Mouse (Mus musculus): ENCODE results near the gene Oosp3. TPM values are rescaled to one million over a fixed set of nuclear protein-coding genes. Genes with fewer than 3 reads are reported as not detected.

Gene Oosp3
- 0.66 TPM for polyA plus RNA-seq (2017; shearing (Covaris generic))

DNA sequence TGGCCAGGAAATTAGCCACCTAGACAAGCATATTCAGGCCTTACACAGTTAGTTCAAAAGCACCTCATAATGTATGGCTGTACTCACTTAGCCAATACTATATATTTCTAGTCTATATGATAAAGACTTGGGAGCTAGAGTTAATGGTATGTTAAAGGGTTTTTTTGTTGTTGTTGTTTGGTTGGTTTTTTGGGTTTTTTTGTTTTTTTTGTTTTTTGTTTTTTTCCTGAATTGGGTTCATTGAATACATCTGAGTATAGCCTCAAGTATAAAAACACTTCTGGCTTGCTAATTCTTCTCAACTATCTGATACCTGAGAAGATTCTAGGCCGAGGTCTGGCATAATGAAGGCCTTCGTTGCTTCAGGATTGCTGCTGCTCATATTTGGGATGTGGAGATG lies at the start of gene Oosp3:
Oosp3 (plus strand) TSS at position 301 of the 400 bp plus-strand sequence.

DNA sequence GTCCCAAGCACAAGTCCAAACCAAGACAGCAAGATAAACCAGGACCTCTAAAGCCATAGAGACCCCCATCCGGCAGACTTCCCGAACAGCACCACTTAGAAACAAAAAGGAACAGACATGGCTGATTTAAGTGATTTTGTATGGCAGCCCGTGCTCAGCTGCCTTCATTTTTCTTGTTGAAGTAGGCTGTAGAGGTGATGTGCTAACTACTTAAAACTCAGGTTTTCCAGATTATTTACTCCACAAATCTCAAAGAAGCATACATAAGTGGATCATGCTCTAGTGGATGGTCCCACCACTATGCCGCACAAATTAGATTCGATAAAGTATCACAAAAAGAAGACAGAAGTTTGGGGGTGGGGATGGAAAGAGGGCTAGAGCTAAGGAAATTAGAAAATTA lies 36.4 kb upstream of the Oosp3 start, which contains the start of gene Oosp2:
Oosp2 (minus strand) TSS at position 101 of the 400 bp plus-strand sequence.

DNA sequence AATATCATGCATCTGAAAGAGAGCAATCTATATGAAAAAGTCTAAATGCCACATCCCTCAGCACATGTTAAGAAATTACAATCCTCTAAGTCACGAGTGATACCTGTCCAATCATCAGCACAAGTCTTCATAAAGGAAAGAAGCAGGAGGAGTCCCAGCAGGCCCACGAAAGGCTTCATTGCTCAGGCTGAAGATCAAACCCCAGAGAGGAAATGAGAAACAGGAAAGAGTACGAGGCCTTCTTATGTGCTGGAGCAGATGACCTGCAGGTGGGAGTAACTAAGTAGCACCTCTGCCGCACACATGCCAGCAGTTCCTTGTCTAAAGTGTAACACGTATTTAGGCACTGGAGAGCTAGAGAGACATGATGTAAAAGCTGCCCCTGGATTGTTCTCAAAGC lies 6.0 kb upstream of the Oosp3 start, which contains the start of gene Oosp1:
Oosp1 (minus strand) TSS at position 312 of the 400 bp plus-strand sequence.

DNA sequence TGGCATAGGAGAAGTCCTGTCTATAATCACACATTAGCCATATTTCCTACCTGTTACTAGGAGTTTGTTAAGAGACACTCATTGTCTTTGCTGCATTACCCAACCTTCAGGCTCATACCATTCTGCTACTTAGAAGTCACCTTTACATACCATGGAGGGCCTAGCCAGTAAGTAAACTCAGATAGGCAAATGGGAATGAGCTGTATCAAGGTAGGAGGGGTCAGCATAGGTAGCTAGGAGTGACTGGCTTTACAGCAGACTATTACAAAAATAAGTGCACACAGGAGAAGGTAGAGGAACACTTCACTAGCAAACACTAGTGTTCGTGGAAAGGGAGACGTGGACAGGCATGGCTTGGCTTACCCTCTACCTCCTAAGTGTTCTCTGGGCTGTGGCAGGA lies 50.4 kb downstream of the Oosp3 start, which contains the start of gene Gif:
Gif (plus strand) TSS at position 257 of the 400 bp plus-strand sequence.

Other genes with a start within 250 kb of the Oosp3 start
- 7.2 TPM for gene Ms4a6c, start 227.7 kb upstream of the Oosp3 start, polyA plus RNA-seq (2017; shearing (Covaris generic))
- 506 TPM for gene Gm8369, start 211.1 kb upstream of the Oosp3 start, polyA plus RNA-seq (2017; shearing (Covaris generic))
- gene Ms4a6b, start 180.5 kb upstream of the Oosp3 start, polyA plus RNA-seq (2017; shearing (Covaris generic)) = 633 TPM
- gene Ms4a4d, start 160.3 kb upstream of the Oosp3 start, polyA plus RNA-seq (2017; shearing (Covaris generic)) = 0.67 TPM
- 24.3 TPM for gene Ms4a6d, start 92.2 kb upstream of the Oosp3 start, polyA plus RNA-seq (2017; shearing (Covaris generic))
- gene Ms4a2, start 73.3 kb upstream of the Oosp3 start, polyA plus RNA-seq (2017; shearing (Covaris generic)) = not detected
- gene Ms4a3, start 56.2 kb upstream of the Oosp3 start, polyA plus RNA-seq (2017; shearing (Covaris generic)) = not detected
- not detected for gene Oosp2, start 36.5 kb upstream of the Oosp3 start, polyA plus RNA-seq (2017; shearing (Covaris generic))
- not detected for gene Oosp1, start 5.9 kb upstream of the Oosp3 start, polyA plus RNA-seq (2017; shearing (Covaris generic))
- gene Gif, start 50.5 kb downstream of the Oosp3 start, polyA plus RNA-seq (2017; shearing (Covaris generic)) = not detected
- 41.6 TPM for gene Mrpl16, start 73.3 kb downstream of the Oosp3 start, polyA plus RNA-seq (2017; shearing (Covaris generic))
- 2.2 TPM for gene Stx3, start 122.3 kb downstream of the Oosp3 start, polyA plus RNA-seq (2017; shearing (Covaris generic))
- gene Olfr1417, start 142.2 kb downstream of the Oosp3 start, polyA plus RNA-seq (2017; shearing (Covaris generic)) = not detected
- gene Olfr1418, start 164.0 kb downstream of the Oosp3 start, polyA plus RNA-seq (2017; shearing (Covaris generic)) = not detected
- not detected for gene Olfr1419, start 178.1 kb downstream of the Oosp3 start, polyA plus RNA-seq (2017; shearing (Covaris generic))
- not detected for gene Olfr1420, start 189.5 kb downstream of the Oosp3 start, polyA plus RNA-seq (2017; shearing (Covaris generic))
- gene Patl1, start 215.3 kb downstream of the Oosp3 start, polyA plus RNA-seq (2017; shearing (Covaris generic)) = 26.8 TPM

Data from effector memory CD4-positive, alpha-beta T cell, adult 7 months (primary cell).